Mouse (Mus musculus) midbrain, embryonic 12.5 days (tissue): ENCODE measurements at regions not wholly inside any gene's neighbourhood (a gene's known extent, or its start where the extent isn't known, plus 50 kb on each side); places are given as distances from the start of the nearest gene placed in this dataset.

ENCODE experiments used
- ATAC-seq: fragments of 200-750 bp; cut with Nextera tagmentation; 2 replicates; pipeline ENCODE4 v1.8.0; 2017; ENCODE audit warnings: low read depth, moderate TSS enrichment, moderate library complexity; ENCODE audit not compliant: low FRiP score
- H3K27ac ChIP-seq: fragments of 300-500 bp; sonication (generic); replicated peaks from 2 replicates; pipeline ENCODE4 v1.5.1; 2016; ENCODE audit warnings: mild to moderate bottlenecking
- H3K27me3 ChIP-seq: fragments of 300-500 bp; sonication (generic); 2 replicates; pipeline ENCODE4 v1.6.1; 2016; ENCODE audit warnings: mild to moderate bottlenecking
- H3K36me3 ChIP-seq: fragments of 300-500 bp; sonication (generic); 2 replicates; pipeline ENCODE4 v1.6.1; 2016
- H3K4me1 ChIP-seq: fragments of 300-500 bp; sonication (generic); 2 replicates; pipeline ENCODE4 v1.6.1; 2016
- H3K4me2 ChIP-seq: fragments of 300-500 bp; sonication (generic); replicated peaks from 2 replicates; pipeline ENCODE4 v1.6.1; 2016; ENCODE audit warnings: mild to moderate bottlenecking, moderate library complexity
- H3K4me3 ChIP-seq: fragments of 300-500 bp; sonication (generic); 2 replicates; pipeline ENCODE4 v1.5.1; 2016; ENCODE audit warnings: mild to moderate bottlenecking
- H3K9ac ChIP-seq: fragments of 300-500 bp; sonication (generic); replicated peaks from 2 replicates; pipeline ENCODE4 v1.6.1; 2016; ENCODE audit warnings: mild to moderate bottlenecking, moderate library complexity
- H3K9me3 ChIP-seq: fragments of 300-500 bp; sonication (generic); 2 replicates; pipeline ENCODE4 v1.6.1; 2016; ENCODE audit warnings: mild to moderate bottlenecking
- WGBS: fragments of 180-500 bp; shearing (Covaris S2); methylation state at CpG from one replicate; pipeline ENCODE4 v1.1.7; 2016; 5-methylcytosine and 5-hydroxymethylcytosine counted together

DNA sequence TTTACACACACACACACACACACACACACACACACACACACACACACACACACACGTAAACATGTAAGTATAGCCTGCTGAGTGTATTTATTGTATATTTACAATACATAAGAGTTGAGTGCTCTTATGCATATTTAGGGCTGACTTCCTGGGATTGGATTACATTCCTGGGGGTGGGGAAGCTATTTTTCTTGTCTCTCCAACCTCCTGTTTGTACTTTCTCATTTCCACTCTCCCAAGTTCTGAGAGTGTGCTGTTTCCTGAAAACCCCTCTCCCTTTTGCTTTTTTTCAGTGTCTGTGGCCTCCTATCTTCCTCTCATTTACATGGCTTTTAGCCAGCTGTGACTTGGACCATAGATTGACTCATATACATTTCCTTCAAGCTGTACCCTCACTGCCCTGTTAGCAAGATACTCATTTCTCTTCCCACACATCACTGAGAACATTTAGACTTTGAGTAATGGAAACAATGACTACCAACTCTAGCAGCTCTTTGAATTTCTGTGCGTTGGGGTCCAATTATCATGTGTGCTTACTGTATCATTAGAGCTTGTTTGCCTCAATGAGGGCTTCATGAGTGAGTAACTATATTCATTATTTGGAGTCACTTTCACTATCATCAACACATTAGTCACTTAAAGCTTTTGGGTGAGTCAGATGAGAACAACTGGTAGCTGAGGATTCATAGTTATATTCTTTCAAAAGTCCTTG is 96.8 kb upstream of the Dock10 start:
- 83% methylated on average over 2 of the region's 2 CpGs for WGBS
- Histone ChIP-seq H3K4me1 (no peaks in the 10 kb centered on the region; the same call in 1 of the 2 replicates), H3K27me3 (no peaks in the 10 kb centered on the region), H3K36me3 (no peaks in the 10 kb centered on the region), H3K4me3 (no peak overlapping the region), H3K9ac (no peak overlapping the region), H3K9me3 (no peaks in the 10 kb centered on the region), H3K4me2 (no peak overlapping the region), H3K27ac (no peak overlapping the region)
- no peak for ATAC-seq

DNA sequence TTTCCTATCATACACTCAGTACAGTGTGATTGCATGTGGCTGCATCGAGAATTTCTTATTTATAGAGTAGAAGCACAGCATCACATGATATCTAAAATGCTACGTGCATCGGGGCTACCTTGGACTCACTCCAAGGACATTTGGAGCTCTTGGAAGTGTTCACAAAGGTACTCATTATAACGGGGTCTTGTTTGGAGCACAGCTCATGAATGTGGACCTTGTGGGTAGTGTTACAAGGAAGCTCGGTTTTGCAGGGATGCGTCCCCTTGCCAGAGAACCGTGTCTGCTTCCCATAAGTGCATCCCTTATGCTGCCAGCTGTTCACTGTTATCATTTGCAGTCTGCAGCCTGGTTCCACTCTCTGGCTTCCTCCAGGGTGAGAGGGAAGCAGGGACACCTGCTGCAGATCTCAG is 96.0 kb upstream of the Dock10 start:
- H3K36me3 ChIP-seq: no peaks in the 10 kb centered on the region
- H3K27me3 ChIP-seq: no peaks in the 10 kb centered on the region
- H3K4me2 ChIP-seq: no peak overlapping the region
- no peak overlapping the region for H3K9ac ChIP-seq
- no peaks in the 10 kb centered on the region for H3K9me3 ChIP-seq
- no peaks in the 10 kb centered on the region; the same call in 1 of the 2 replicates for H3K4me1 ChIP-seq
- no peak for ATAC-seq
- H3K4me3 ChIP-seq: no peak overlapping the region
- H3K27ac ChIP-seq: no peak overlapping the region
- WGBS: 74% methylated on average over 7 of the region's 7 CpGs

DNA sequence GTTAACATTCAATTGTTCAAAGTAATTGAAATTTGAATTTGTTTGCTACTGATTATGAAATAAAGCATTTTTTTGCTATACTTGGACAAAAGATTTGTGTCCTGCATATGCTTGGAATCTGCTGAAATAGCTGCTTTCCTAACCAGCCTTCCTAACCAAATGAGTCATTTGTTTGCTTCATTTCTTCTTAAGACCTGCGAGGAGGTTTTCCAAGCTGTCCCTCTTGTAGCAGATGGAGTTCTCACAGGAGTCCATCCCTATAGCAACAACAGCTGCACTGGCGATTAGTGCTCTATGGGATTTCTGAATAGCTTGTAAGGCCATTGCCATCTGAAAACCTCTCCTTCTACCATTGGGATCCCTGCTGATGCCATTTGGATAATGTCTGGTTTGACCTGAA is 94.4 kb upstream of the Dock10 start:
- Histone ChIP-seq H3K27ac (no peak overlapping the region), H3K4me3 (no peak overlapping the region), H3K9ac (no peak overlapping the region), H3K9me3 (no peaks in the 10 kb centered on the region), H3K36me3 (no peaks in the 10 kb centered on the region), H3K27me3 (no peaks in the 10 kb centered on the region), H3K4me2 (no peak overlapping the region), H3K4me1 (no peaks in the 10 kb centered on the region; the same call in 1 of the 2 replicates)
- no peak for ATAC-seq
- WGBS: 38% methylated on average over 2 of the region's 2 CpGs

DNA sequence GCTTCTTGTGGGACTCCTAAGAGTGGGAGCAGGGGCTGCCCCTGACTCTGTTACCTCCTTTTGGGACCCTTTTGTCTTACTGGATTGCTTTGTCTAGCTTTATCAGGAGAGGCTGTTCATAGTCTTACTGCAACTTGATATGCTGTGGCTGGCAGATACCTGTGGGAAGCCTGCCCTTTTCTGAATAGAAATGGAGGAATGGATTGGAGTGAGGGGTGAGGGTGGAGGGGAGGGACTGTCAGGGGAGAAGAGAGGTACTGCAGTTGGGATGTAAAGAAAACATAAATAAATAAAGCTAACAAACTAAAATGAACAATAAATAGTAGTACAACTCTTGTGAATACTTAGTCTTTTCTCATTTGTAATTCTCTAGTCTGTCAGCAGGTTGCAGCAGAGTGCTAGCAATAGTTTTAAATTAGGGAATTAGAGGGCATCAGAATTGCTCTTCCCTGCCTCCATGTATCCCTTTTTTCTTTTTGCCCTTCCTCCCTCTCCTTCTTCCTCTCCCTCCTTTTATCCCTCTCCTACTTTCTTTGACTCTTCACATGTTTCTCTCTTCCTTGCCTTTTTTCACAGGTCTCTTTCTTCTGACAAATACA is 72.0 kb upstream of the Dock10 start:
- Histone ChIP-seq H3K27me3 (no peaks in the 10 kb centered on the region), H3K9ac (no peak overlapping the region), H3K4me3 (no peak overlapping the region), H3K36me3 (no peaks in the 10 kb centered on the region), H3K9me3 (no peaks in the 10 kb centered on the region), H3K27ac (no peak overlapping the region), H3K4me2 (no peak overlapping the region), H3K4me1 (no peaks in the 10 kb centered on the region)
- no peak for ATAC-seq

DNA sequence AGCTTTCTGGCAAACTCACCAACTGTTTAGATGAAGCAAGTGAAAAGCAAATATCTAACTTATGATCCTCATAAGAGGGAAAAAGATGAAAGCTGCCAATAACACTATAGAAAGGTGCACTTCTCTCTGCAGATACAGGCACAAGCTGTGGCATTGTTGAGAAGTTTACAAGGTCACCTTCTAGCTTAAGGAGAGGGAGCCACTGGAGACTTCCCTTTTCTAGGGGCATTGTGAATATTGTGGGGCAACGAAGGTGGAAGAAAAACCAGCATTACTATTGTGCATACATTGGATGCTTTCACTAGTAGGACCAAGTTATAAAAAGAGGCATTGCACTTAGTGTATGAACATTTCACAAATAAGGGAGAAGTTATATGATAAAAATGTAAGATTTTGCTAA is 68.1 kb upstream of the Dock10 start:
- ATAC-seq: no peak
- Histone ChIP-seq H3K9me3 (no peaks in the 10 kb centered on the region), H3K4me1 (0 out of 2 replicates have a peak, but pooled peaks cover 2% of the 10 kb centered on the region), H3K9ac (no peak overlapping the region), H3K27me3 (no peaks in the 10 kb centered on the region), H3K36me3 (no peaks in the 10 kb centered on the region), H3K4me2 (no peak overlapping the region), H3K27ac (no peak overlapping the region), H3K4me3 (no peak overlapping the region)
- 85% methylated on average over 1 of the region's 1 CpGs for WGBS

DNA sequence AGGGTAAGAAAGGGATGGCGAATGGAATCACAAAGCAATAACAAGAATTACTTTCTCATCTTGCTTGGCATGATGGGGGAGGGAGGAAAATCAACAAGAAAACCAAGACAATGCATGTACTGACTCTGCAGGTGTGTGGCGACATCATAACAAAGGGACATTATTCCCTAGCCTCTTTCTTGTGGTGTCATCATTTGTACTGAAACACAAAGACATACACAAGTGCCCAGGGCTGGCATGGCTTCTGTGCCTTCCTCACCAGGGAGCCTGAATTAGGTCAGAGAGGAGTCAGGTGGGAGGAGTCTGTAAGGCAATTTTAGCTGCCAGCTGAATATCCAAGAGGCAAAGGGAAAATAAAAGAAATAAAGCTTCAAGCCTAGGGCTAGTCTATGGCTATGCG is 65.6 kb upstream of the Dock10 start:
- H3K9ac ChIP-seq: no peak overlapping the region
- no peak overlapping the region for H3K4me2 ChIP-seq
- ATAC-seq: peak; percentile 30; the same call in 1 of the 2 replicates
- WGBS: 57% methylated on average over 3 of the region's 3 CpGs
- no peaks in the 10 kb centered on the region for H3K9me3 ChIP-seq
- H3K27ac ChIP-seq: no peak overlapping the region
- H3K27me3 ChIP-seq: no peaks in the 10 kb centered on the region
- H3K36me3 ChIP-seq: no peaks in the 10 kb centered on the region
- 0 out of 2 replicates have a peak, but pooled peaks cover 2% of the 10 kb centered on the region for H3K4me1 ChIP-seq
- no peak overlapping the region for H3K4me3 ChIP-seq

DNA sequence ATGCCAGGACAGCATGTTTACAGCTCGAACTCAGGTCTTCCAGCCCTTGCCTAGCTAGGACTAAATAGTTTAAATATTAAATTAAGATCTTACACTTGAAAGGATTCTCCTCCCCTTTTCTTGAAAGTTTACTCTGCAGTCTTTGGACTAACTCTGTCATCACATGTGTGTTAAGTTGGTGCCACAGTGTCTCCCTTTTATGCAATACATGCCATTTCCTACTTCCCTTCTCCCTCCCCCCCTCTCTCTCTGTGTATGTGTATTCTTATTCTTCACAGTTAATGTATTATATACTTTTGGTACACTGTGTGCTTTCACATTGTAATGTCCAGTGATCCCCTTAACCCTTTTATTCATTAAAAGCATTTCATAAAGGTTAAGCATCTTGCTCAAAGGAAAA is 63.9 kb upstream of the Dock10 start:
- Histone ChIP-seq H3K9me3 (no peaks in the 10 kb centered on the region), H3K9ac (no peak overlapping the region), H3K27ac (no peak overlapping the region), H3K4me1 (0 out of 2 replicates have a peak, but pooled peaks cover 2% of the 10 kb centered on the region), H3K36me3 (no peaks in the 10 kb centered on the region), H3K4me2 (no peak overlapping the region), H3K27me3 (no peaks in the 10 kb centered on the region), H3K4me3 (no peak overlapping the region)
- no peak for ATAC-seq
- 61% methylated on average over 1 of the region's 1 CpGs for WGBS

DNA sequence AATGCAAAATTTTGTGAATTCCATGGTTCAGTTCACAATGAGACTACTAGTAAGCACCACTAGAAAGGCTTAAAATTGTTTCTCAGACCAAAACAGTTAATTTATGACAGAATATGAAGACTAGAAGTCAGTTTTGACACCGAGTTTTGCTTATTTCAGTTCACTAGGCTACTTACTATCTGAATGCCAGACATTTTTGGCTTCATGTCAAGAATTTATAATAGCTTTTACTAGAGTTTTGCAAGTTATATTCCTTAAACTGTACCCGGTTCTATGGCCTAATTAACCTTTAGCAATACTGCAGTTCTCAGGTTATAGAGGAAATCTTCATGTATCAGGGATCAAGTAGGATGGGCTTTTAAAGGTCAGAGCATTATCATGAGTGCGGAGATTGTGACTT is 54.6 kb upstream of the Dock10 start:
- no peak overlapping the region for H3K27ac ChIP-seq
- H3K27me3 ChIP-seq: no peaks in the 10 kb centered on the region
- 84% methylated on average over 3 of the region's 3 CpGs for WGBS
- H3K36me3 ChIP-seq: no peaks in the 10 kb centered on the region
- no peak overlapping the region for H3K4me3 ChIP-seq
- no peak overlapping the region for H3K9ac ChIP-seq
- H3K4me2 ChIP-seq: no peak overlapping the region
- H3K9me3 ChIP-seq: no peaks in the 10 kb centered on the region
- no peak for ATAC-seq
- no peaks in the 10 kb centered on the region for H3K4me1 ChIP-seq
